Mouse (Mus musculus) heart, postnatal 25 days (tissue): ENCODE data around the gene Sardh. TPM values are rescaled to one million over a fixed set of nuclear protein-coding genes. Genes with fewer than 3 reads are reported as not detected.

Source experiments
- DNase-seq: peaks from one replicate; pipeline ENCODE4 v3.0.0; 2022; ENCODE audit warnings: low spot score
- intact Hi-C: fragments of 180-260 bp; cut with DNase I; formaldehyde crosslinking; loops from one replicate; pipeline ENCODE4 v1.15.1; 2025
- total RNA-seq, 2 experiments: library from RNA; stranded (reverse); gene quantifications; 2 replicates each; pipeline ENCODE4 v1.2.3; 2021

Gene Sardh
- total RNA-seq, 2 experiments from 2014 or later, result 9.7 to 10.2 TPM

DNA sequence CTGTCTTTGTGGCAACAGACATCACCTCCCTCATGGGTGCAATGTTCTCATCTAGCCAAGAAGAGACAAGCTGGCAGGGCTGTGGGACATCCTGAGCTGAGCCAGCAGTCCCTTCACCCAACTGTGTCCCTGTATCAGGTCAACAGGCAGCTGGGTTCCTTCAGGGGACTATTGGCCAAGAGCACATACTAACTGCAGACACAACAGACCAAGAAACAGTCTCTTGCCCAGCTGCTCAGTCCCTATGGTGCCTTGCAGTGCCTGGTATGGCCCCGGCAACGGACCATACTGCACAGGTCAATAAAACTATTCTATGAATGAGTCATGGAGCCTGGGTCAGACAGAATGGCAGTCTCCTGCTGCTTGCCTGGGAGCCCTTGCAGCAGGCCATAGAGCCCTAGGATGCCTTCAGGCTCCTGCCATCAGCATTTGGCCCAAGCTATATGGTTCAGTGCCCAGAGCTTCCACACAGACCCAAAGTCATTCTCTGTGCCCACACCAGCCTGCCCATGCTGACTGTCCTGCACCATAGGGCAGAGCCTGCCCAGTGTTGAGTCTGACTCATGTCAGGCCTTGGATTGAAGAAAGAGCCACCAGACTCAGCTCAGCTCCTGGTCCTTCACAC is 18.5 kb downstream of the Sardh start:
- intact Hi-C loops, result loop anchor here (10.0 kb wide), 1 partner anchor 155 kb away; the partner anchor contains the start of genes Adamtsl2 and Mymk
- DNase-seq, result no peak

- no peak for DNase-seq
- intact Hi-C loops, result no loop called here
Observed at GRCm38 (mm10) chr2:27228809-27229480, 19.2 kb downstream of the Sardh start.

DNA sequence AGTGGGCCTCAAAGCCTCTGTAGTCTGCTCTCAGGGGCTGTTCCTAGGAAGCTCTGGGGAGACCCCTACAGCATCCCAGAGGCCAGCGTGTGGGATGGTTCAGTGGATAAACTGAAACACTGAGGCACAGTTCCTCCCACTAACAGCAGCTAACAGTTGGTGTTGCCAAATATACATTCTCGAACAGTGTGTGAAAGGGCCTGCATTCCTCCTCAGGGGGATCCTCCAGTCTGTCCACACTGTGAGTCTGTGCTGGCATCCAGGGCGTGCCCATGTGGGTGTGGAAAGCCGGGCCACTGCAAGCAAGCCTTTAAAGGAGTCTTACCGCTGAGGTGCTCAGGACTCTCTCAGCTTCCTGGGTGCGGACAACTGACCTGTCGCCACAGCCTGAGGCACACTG is 21.6 kb downstream of the Sardh start:
- no peak for DNase-seq
- intact Hi-C loops, result no loop called here

- intact Hi-C loops, result no loop called here
- DNase-seq, result no peak
Observed at GRCm38 (mm10) chr2:27223012-27223421, 25.1 kb downstream of the Sardh start.

- intact Hi-C loops, result no loop called here
- no peak for DNase-seq
Observed at GRCm38 (mm10) chr2:27218569-27218968, 29.6 kb downstream of the Sardh start.

- intact Hi-C loops, result no loop called here
- no peak for DNase-seq
Observed at GRCm38 (mm10) chr2:27218121-27218544, 30.0 kb downstream of the Sardh start.

- intact Hi-C loops, result no loop called here
Observed at GRCm38 (mm10) chr2:27215537-27215936, 32.6 kb downstream of the Sardh start.

DNA sequence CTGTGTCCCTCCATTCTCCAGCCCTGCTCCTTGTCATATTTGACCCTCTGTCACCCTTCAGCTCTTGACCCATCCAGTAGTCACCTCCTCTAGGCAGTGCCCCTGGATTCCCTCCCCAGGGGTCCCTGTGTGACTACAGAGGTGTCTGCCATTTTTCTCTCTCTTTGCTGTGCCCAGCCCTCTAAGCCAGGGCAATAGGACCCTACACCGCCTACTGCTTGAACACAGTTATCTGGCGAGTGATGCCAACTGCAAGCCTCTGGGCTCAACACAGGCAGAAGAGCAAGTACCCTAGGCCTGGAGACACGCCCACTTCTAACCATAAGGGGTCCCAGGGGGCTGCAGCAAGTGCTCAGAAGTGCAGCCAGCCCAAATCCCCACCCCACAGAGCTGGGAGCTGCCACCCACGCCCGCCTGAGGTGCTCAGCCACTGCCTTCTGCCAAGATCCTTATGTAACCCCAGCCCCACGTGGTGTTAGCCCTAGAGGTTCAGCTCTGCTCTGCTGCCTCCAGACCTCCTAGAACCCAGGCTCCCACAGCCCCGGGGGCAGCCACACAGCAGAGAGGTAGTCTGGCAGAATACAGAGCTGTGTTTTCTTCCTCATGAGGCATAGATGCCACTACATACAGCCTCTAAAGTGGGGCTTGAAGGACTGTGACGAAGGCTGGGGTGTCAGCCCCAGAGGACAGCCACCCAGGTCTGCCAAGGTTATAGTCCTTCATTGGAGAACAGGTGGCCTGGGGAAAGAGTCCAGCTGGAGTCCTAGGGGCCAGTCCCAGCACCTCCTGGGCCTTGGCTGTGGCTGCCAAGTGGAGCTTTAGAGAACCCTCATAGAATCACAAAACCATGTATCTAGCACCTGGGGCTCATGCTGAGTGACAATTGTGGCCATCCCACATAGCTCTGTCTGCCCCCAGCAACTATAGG is 35.9 kb downstream of the Sardh start:
- DNase-seq, result no peak
- intact Hi-C loops, result no loop called here

More at GRCm38 (mm10) chr2:27215537-27215936, 32.6 kb downstream of the Sardh start:
- no peak for DNase-seq

GRCm38 (mm10) chr2:27210676-27211210 is 37.4 kb downstream of the Sardh start:
- no peak for DNase-seq
- intact Hi-C loops, result no loop called here

DNA sequence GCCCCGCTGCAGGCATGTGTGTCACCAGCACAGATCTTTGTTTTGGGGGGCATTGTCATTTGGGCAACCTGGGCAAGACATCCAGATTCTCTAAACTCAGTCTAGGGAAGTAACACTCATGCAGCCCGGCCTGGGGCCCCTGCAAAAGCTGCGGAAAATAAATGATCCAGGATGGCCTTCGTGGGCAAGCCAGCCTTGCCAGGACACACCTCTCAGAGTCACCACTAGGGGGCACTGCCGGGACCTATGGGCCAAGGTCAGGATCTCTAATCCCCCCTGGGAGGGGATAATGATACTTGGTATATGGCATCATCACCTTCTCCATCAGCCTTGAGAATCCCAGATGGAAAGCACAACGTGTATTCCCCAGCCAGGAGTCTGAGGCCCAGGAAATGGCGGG is 37.9 kb downstream of the Sardh start:
- intact Hi-C loops, result no loop called here
- DNase-seq, result no peak

DNA sequence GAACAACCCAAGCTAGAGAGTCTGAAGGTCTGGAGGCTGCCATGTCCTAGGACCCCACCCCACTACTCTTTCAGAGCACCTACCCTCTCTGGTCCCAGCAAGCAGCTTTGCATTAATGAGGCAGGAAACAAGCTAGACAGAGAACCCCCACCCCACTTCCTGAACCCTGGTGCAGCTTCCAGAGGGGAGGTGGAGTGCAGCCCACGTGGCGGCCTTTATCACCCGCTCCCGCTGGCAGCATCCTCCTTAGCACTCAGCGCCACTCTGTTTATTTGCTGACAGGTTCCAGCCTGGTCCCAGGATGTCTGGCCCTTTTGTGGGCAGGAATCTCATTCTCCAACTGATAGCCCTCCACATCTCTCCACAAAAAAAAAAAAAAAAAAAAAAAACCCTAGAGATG is 38.3 kb downstream of the Sardh start:
- intact Hi-C loops, result no loop called here
- peak; percentile 61 for DNase-seq

- DNase-seq, result no peak
- intact Hi-C loops, result no loop called here
Observed at GRCm38 (mm10) chr2:27209370-27209769, 38.8 kb downstream of the Sardh start.

GRCm38 (mm10) chr2:27207126-27207525 is 41.0 kb downstream of the Sardh start:
- peak; percentile 79 for DNase-seq
- intact Hi-C loops, result no loop called here

GRCm38 (mm10) chr2:27206128-27206797 is 41.9 kb downstream of the Sardh start:
- intact Hi-C loops, result no loop called here
- peak; percentile 84 for DNase-seq

DNA sequence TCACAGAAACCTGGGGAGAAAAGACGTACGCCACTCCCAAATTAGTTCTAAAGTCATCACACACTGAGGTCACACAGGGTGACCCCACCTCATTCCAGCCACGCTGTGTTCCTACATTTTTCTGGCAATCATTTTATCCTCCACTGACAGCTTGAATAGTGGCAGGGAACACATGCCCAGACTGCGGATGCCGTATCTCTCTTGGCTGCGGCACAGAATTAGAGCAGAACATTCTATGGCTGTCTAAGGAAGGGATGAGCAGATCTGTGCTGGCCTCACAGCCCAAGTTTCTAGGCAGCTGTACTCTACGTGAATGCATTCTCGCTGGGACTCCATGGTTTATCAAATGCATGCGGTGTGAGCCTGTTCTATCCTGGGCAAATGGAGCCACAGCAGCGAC is 42.5 kb downstream of the Sardh start:
- intact Hi-C loops, result no loop called here
- peak; percentile 44 for DNase-seq

DNA sequence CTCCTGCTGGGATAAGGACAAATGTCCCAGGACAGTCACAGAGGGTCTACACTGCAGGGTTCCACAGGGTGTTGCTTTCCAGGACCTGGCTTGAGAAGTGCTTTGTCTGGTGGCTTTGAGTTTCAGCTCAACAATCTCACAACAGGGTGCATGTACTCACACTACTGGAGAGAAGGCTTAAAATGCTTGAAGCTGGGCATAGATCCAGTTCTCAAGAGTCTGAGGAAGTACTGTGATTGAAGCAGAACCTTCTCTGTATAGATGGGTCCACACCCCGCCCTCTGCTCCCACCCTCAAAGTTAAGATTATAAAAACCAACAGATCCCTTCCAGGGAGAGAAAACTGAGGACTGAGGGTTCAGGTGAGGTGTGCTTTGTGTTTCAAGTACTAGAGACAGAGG is 47.6 kb downstream of the Sardh start:
- no peak for DNase-seq
- intact Hi-C loops, result no loop called here

GRCm38 (mm10) chr2:27198551-27199246 is 49.4 kb downstream of the Sardh start:
- intact Hi-C loops, result no loop called here
- no peak for DNase-seq

GRCm38 (mm10) chr2:27189994-27190393 is 58.1 kb downstream of the Sardh start:
- DNase-seq, result no peak
- intact Hi-C loops, result no loop called here

DNA sequence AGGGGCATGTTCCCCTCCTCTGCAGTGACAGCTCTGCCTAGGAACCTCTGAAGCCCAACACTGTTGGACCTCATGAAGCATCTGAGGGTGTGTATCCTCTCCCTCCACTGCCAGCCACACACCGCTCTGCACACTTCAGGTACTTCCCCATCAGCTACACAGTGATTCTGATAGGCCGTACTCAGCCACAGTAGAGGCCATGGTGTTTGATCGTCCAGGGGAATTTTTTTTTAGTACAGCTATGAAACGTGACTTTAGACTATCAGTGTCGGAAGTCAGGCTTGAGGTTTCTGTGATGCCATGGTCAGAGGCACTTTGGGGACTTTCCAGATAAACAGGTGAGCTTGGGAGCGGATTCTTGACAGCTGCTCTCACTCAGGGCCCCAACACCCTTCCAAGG is 60.6 kb downstream of the Sardh start:
- intact Hi-C loops, result no loop called here
- DNase-seq, result no peak
